Mouse (Mus musculus) lung, postnatal 36 days (tissue): ENCODE measurements around the gene Prkn.

Experiments
- DNase-seq: peaks from one replicate; pipeline ENCODE4 v3.0.0; 2022; ENCODE audit warnings: mixed read lengths

Gene Prkn

DNA sequence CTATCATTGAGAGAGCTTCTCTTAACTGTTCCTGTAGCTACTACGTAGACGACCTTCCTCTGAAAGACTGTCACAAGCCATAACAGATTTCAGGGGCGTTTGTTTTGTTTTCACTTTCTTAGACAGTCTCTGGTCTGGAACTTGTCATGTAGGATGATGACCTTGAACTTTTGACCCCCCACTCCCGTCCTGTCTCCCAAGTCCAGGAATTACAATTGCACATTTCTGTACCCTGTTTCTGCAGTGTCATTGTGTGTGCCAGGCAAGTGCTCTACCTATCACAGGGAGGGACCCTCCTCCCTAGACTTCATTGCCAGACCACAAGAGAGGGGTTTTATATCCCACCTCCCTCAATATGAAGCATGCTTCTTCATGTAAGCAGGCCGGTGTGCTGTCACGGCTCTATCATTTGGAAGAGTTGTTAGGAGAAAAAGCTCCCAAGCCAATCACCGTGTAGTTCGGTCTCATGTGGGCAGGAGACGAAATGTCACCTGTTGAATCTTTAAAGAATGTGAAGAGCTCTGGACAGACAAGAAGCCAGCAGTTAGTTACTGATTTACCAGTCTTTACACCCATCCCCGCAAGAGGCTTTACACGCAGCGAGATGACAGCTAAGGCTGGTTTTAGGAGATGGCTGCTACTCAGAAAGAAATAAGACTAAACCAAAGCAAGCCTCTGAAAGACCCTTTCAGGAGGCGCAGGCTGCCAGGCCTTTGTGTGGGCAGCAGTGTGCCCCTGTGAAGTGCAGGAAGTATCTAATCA is 1027.3 kb downstream of the Prkn start:
- DNase-seq = no peak

DNA sequence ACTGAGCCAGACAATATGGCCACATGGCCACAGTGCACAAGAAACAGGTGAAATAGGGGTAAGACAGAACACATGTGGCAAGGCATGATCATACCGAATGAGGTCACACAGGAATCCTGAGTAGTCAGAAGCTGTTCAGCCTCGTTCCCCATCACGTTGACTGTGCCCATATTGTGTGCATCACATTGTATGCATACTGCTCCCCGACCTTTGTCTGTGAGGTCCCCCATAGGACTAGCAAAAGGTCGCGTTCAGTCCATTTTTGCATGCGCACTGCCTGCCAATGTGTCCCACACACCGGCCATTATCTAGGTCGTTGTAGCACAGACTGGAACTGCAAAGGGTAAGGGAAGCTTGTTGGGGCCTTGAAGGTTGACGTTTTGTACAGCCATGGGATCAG is 1030.4 kb downstream of the Prkn start:
- no peak for DNase-seq

DNA sequence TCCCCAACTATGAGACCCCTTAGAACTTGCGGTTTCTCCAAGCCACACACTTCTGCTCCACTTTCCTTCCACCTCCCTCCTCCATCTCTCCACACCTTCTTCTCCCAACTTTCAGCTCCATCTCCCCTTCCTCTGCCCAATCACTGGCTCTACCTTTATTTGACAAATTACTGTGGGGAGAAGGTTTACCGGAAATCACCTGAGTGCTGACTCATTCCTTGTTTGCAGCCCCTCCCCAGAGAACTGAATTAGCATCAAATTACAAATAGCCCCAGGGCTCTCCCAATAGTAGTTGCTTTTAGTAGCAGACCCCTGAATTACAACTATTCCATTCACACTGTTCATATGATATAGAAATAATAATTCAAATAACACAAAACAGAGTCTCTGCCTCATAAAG is 1036.1 kb downstream of the Prkn start:
- no peak for DNase-seq

- no peak for DNase-seq
Observed at GRCm38 (mm10) chr17:11881110-11881820, 1041.1 kb downstream of the Prkn start.

DNA sequence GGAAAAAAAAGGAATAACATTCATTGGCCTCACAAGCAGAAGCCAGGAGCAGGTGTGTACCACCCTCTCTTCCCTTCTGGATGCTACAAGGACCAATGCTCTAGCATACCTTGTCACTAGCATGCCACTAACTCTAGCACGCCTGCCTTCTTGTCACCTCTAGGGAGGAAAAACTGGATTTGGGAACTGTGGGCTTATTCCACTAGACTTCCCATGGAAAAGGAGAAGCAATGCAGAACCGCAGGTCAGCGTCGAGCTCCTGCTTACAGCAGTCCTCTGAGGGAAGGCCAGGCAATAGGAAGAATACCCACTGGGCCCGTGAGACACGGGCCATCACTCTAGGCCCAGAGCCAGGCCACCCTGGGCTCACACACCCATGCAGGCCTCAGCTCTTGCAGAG is 1045.4 kb downstream of the Prkn start:
- no peak for DNase-seq

- no peak for DNase-seq
Observed at GRCm38 (mm10) chr17:11886963-11887362, 1046.8 kb downstream of the Prkn start.

- no peak for DNase-seq
Observed at GRCm38 (mm10) chr17:11887591-11888205, 1047.5 kb downstream of the Prkn start.

- no peak for DNase-seq
Observed at GRCm38 (mm10) chr17:11888806-11889205, 1048.6 kb downstream of the Prkn start.

DNA sequence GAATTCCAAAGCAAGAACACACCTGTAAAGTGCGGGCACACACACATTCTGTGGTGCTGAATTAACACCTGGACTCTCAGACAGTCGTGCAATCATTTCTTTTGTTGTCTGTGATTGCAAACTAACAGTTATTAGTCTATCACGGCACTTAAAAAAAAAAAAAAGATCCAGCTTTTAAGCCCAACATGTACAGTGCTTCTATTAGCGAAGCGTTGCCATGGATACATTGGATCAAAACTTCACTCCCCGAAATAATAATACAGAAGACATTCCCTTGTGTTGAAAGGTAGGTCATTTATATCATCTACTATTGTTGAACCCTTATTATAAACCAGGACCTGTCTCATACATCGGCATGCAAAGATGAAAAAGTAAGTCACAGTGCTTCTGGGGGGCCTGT is 1060.1 kb downstream of the Prkn start:
- no peak for DNase-seq

DNA sequence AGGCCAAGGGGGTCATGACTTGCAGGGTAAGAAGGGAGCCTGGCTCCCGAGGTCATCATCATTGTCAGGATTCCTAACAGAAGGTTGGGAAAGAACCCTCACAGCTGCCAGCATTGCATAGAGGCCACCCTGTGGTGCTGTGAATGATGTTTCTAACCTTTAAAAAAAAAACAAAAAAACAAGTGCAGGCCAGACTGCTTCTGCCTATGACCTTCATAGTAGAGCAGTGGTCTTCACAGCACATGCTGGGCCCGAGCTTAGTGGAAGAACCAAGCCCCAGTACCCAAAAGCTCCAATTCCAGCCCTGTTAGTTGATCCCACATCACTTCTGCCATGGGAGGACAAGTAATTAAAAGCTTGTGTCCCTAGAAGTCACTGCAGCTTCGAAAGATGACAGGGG is 1061.5 kb downstream of the Prkn start:
- no peak for DNase-seq

- peak; percentile 8 for DNase-seq
Observed at GRCm38 (mm10) chr17:11903001-11903400, 1062.8 kb downstream of the Prkn start.

DNA sequence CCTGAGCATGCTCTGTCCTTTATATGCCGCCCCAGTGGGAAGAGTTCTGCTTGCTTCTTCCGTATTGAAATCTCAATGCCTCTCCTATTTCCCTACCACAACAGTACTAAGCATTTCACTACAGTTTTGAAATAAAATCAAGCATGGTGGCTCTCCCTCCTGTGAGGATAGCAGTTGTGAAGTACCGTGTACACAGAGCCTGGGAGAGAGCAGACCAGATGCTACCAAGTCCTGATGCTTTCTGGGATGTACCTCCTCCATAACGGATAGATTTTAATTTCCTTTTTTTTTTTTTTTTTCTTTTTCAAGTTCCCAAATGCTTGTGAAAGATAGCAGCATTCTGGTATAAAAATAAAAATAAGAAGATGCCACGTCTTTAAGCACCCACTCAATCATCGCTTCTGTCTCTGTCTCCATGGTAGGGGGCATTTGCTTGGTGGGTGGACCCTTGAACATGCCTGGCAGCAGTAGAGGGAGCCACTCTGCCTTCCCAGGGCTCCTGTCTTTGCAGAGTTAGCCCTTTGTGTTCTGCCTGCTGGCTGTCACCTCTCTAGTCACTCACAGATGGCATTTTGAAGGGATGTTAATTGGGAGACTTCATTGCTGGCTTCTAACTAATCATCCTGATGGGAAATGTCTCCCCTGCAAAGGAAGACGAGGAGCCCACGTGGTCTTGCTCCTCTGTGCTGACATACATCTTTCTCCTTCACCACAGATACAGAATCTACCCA is 1070.6 kb downstream of the Prkn start:
- DNase-seq = no peak

- DNase-seq = no peak
Observed at GRCm38 (mm10) chr17:11912136-11912535, 1072.0 kb downstream of the Prkn start.

GRCm38 (mm10) chr17:11912872-11913365 is 1072.7 kb downstream of the Prkn start:
- DNase-seq = no peak

GRCm38 (mm10) chr17:11913620-11914019 is 1073.4 kb downstream of the Prkn start:
- no peak for DNase-seq

GRCm38 (mm10) chr17:11914451-11914850 is 1074.3 kb downstream of the Prkn start:
- DNase-seq = no peak

DNA sequence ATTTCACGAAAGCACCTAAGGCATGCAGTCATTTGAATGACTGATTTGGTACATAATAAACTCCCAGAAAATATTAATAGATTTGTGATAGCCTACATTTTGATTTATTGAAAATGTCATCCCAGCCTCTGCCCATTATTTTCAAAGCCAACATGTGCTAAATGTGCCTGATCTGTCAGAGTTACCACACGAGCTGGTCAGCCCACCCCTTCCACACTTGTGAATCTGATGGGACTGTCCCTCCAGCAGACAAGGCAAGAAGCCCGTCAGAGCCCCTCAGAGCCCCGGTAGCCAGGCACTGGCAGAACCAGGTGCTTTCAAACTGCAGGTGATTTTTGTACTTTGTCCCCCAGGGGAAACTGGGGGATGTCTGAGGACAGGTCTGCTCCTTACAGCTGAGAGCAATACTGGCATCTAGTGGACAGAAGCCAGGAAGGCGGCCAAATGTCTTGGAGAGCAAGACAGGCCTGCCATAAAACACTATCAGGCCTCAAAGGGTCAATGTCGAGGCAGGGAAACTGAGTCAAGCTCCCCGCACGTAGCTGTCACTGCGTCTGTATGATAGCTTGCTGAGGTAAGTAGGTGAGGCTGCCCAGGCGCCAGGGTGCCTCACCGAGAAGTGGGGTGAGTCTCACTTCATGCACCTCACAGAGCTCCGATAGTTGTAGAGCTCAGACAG is 1078.1 kb downstream of the Prkn start:
- DNase-seq = peak; percentile 8

- no peak for DNase-seq
Observed at GRCm38 (mm10) chr17:11919581-11919980, 1079.4 kb downstream of the Prkn start.

DNA sequence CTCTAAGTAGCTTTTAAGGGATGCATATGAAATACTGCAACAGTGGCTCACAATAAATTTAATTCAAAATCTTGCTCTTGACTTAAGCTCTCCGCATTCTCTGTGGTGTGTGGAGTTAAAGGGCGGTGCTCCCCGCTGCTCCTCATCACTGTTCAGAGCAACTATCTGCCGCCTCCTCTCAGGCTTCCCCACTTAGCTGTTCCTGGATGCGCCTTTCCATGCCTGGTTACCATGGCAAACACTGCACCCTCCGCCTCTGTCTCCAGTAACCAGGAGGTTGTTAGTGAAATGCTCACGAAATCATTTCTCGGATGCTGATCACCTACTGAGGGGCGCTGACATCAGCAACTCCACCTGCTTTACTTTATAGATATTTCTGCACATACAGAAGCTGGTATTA is 1080.8 kb downstream of the Prkn start:
- DNase-seq = no peak

DNA sequence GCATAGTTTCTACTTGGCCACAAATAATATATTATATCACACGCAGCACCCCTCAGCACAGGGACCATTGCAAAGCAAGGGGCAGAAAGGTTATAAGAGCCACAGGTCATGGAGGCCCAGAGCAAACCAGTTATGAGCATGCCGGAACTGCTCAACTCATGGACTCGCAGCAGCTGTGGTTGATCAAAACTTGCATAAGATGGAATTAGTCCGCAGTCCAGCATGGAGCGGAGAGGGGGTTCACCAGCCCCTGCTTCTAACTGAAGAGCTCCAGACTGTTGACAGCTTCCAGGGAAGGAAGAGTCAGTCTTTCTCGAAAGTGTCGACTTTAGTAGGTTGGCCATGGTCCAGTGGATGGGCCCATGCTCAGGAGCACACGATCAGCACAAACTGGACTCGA is 1083.8 kb downstream of the Prkn start:
- DNase-seq = no peak

DNA sequence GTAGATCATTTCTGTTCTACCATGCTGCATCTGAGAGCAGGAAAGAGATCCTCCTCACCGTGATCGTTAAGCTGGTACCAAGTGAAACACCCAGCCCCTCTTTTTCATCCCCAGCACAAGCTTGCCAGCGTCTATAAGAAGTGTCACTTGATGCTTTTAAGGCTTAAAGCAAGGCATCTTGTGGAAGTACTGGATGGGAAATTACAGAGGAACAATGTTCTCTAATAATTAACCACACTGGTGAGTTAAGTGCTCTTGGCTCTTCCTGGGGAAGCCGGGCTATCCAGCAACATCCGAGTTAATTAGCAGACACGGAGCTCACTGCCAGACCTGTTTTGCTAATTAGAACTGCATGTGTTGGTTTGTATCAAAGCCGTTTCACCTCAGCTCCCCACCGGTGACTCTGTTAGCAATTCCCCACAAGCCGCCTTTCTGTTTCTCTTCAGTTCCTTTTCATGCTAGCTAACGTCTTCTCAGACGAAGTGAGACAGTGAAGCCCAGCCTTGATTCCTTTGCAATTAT is 1086.7 kb downstream of the Prkn start:
- DNase-seq = no peak

DNA sequence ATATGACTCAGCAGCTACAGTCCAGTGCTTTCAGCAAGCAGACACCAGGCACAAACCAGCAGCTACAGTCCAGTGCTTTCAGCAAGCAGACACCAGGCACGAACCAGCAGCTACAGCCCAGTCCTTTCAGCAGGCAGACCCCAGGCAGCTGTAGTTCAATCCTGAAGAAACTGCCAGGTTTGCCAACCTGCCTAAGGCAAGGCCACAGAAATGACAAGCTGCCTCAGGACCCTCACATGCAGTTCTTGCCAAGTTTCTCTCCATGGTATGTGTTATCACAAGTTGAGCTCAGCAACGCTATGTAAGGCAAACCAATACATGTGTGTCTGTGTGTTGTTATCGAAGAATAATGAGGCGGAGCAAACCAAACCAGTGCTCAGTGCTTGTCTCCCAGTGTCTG is 1091.5 kb downstream of the Prkn start:
- DNase-seq = no peak
